Mouse (Mus musculus) kidney, embryonic 14.5 days (tissue): Measurements from ENCODE around the gene Mmp25. TPM values are rescaled to one million over a fixed set of nuclear protein-coding genes. Genes with fewer than 3 reads are reported as not detected.

Source experiments
- ATAC-seq: fragments of 200-750 bp; cut with Nextera tagmentation; 2 replicates; pipeline ENCODE4 v1.8.0; 2017; ENCODE audit warnings: moderate number of reproducible peaks, mild to moderate bottlenecking, moderate TSS enrichment, moderate library complexity; ENCODE audit not compliant: low FRiP score, low TSS enrichment
- H3K27ac ChIP-seq: fragments of 300-500 bp; sonication (generic); 2 replicates; pipeline ENCODE4 v1.5.1; 2014; ENCODE audit warnings: low read depth, mild to moderate bottlenecking, low read length, moderate library complexity, mixed read lengths
- H3K27me3 ChIP-seq: fragments of 300-500 bp; sonication (generic); 2 replicates; pipeline ENCODE4 v1.6.1; 2014; ENCODE audit warnings: mild to moderate bottlenecking, low read length; ENCODE audit not compliant: control insufficient read depth, insufficient read depth
- H3K36me3 ChIP-seq: fragments of 300-500 bp; sonication (generic); 2 replicates; pipeline ENCODE4 v1.6.1; 2014; ENCODE audit warnings: low read length, mixed read lengths; ENCODE audit not compliant: control insufficient read depth, insufficient read depth
- H3K4me1 ChIP-seq: fragments of 300-500 bp; sonication (generic); 2 replicates; pipeline ENCODE4 v1.6.1; 2014; ENCODE audit warnings: low read length, mixed read lengths; ENCODE audit not compliant: control insufficient read depth, insufficient read depth
- H3K4me2 ChIP-seq: fragments of 300-500 bp; sonication (generic); replicated peaks from 2 replicates; pipeline ENCODE4 v1.6.1; 2014; ENCODE audit warnings: low read depth, mild to moderate bottlenecking, low read length
- H3K4me3 ChIP-seq: fragments of 300-500 bp; sonication (generic); 2 replicates; pipeline ENCODE4 v1.5.1; 2014; ENCODE audit warnings: mild to moderate bottlenecking, low read length
- H3K9ac ChIP-seq: fragments of 300-500 bp; sonication (generic); 2 replicates; pipeline ENCODE4 v1.6.1; 2014; ENCODE audit warnings: low read depth, mild to moderate bottlenecking, low read length, moderate library complexity
- H3K9me3 ChIP-seq: fragments of 300-500 bp; sonication (generic); 2 replicates; pipeline ENCODE4 v1.6.1; 2016; ENCODE audit warnings: low read length; ENCODE audit not compliant: control insufficient read depth
- WGBS: fragments of 180-500 bp; shearing (Covaris S2); extraction: QIAGEN DNeasy Blood & Tissue Kit; methylation state at CpG from one replicate; pipeline ENCODE4 v1.1.7; 2014; 5-methylcytosine and 5-hydroxymethylcytosine counted together
- polyA plus RNA-seq: library from polyadenylated mRNA; unstranded; fragments of >200 nt; fragmentation: Nextera tagmentation; extraction: Ambion mirVana; gene quantifications from 2 replicates; pipeline ENCODE4 v1.2.1, GENCODE M21; 2014

The Mmp25 gene
- polyA plus RNA-seq, 1 experiment from 2014 or later, result 1.3 TPM

GRCm38 (mm10) chr17:23654410-23654809 is 9.3 kb upstream of the Mmp25 start:
- Histone ChIP-seq H3K9ac (no peak overlapping the region), H3K36me3 (no peaks in the 10 kb centered on the region), H3K4me3 (no peak overlapping the region), H3K27me3 (no peaks in the 10 kb centered on the region), H3K4me2 (no peak overlapping the region), H3K4me1 (no peaks in the 10 kb centered on the region), H3K27ac (no peak overlapping the region), H3K9me3 (no peaks in the 10 kb centered on the region)
- WGBS, result 79% methylated on average over 2 of the region's 2 CpGs
- ATAC-seq, result no peak

- no peak overlapping the region for H3K4me2 ChIP-seq
- ATAC-seq, result no peak
Observed at GRCm38 (mm10) chr17:23654001-23654400, 8.9 kb upstream of the Mmp25 start.

GRCm38 (mm10) chr17:23653324-23653723 is 8.2 kb upstream of the Mmp25 start:
- Histone ChIP-seq H3K9me3 (no peaks in the 10 kb centered on the region), H3K4me3 (no peak overlapping the region), H3K4me2 (no peak overlapping the region), H3K4me1 (no peaks in the 10 kb centered on the region), H3K27me3 (no peaks in the 10 kb centered on the region), H3K36me3 (no peaks in the 10 kb centered on the region), H3K9ac (no peak overlapping the region), H3K27ac (no peak overlapping the region)
- ATAC-seq, result no peak
- WGBS, result 83% methylated on average over 1 of the region's 2 CpGs

More at GRCm38 (mm10) chr17:23654001-23654400, 8.9 kb upstream of the Mmp25 start:
- H3K4me3 ChIP-seq, result no peak overlapping the region
- H3K27me3 ChIP-seq, result no peaks in the 10 kb centered on the region
- no peak overlapping the region for H3K27ac ChIP-seq
- WGBS, result 55% methylated on average over 6 of the region's 6 CpGs
- H3K9me3 ChIP-seq, result no peaks in the 10 kb centered on the region
- H3K4me1 ChIP-seq, result no peaks in the 10 kb centered on the region
- no peaks in the 10 kb centered on the region for H3K36me3 ChIP-seq
- H3K9ac ChIP-seq, result no peak overlapping the region

- Histone ChIP-seq H3K4me2 (no peak overlapping the region), H3K36me3 (no peaks in the 10 kb centered on the region), H3K4me1 (no peaks in the 10 kb centered on the region), H3K27ac (no peak overlapping the region), H3K4me3 (no peak overlapping the region), H3K27me3 (no peaks in the 10 kb centered on the region), H3K9me3 (no peaks in the 10 kb centered on the region), H3K9ac (no peak overlapping the region)
- ATAC-seq, result no peak
- WGBS, result 80% methylated on average over 6 of the region's 6 CpGs
Observed at GRCm38 (mm10) chr17:23651363-23651762, 6.3 kb upstream of the Mmp25 start.

GRCm38 (mm10) chr17:23645894-23646293 is 817 bp upstream of the Mmp25 start:
- WGBS, result 38% methylated on average over 10 of the region's 10 CpGs

GRCm38 (mm10) chr17:23631241-23631640 is 13.8 kb downstream of the Mmp25 start:
- H3K4me1 ChIP-seq, result no peaks in the 10 kb centered on the region
- ATAC-seq, result 0 out of 2 replicates have a peak, but pooled peaks have one; percentile 13
- no peaks in the 10 kb centered on the region for H3K36me3 ChIP-seq
- no peaks in the 10 kb centered on the region for H3K9me3 ChIP-seq
- no peaks in the 10 kb centered on the region for H3K27me3 ChIP-seq
- 82% methylated on average over 8 of the region's 8 CpGs for WGBS
- no peak overlapping the region for H3K4me3 ChIP-seq
- H3K9ac ChIP-seq, result no peak overlapping the region
- H3K4me2 ChIP-seq, result no peak overlapping the region
- H3K27ac ChIP-seq, result no peak overlapping the region

More at GRCm38 (mm10) chr17:23645894-23646293, 817 bp upstream of the Mmp25 start:
- Histone ChIP-seq H3K4me1 (no peaks in the 10 kb centered on the region), H3K27me3 (peaks cover 3% of the 10 kb centered on the region; the same call in 1 of the 2 replicates), H3K9ac (no peak overlapping the region), H3K4me2 (no peak overlapping the region), H3K9me3 (0 out of 2 replicates have a peak, but pooled peaks cover 2% of the 10 kb centered on the region), H3K4me3 (no peak overlapping the region), H3K27ac (no peak overlapping the region), H3K36me3 (no peaks in the 10 kb centered on the region)
- ATAC-seq, result no peak

GRCm38 (mm10) chr17:23630195-23631020 is 14.7 kb downstream of the Mmp25 start:
- Histone ChIP-seq H3K4me2 (peak overlapping the region; percentile 40), H3K4me1 (no peaks in the 10 kb centered on the region), H3K9me3 (no peaks in the 10 kb centered on the region), H3K27ac (no peak overlapping the region), H3K4me3 (0 out of 2 replicates have a peak overlapping the region, but pooled peaks have one; percentile 8), H3K36me3 (no peaks in the 10 kb centered on the region), H3K9ac (peak overlapping the region; percentile 25; the same call in 1 of the 2 replicates), H3K27me3 (no peaks in the 10 kb centered on the region)
- 15% methylated on average over 22 of the region's 22 CpGs for WGBS
- peak; percentile 80 for ATAC-seq

GRCm38 (mm10) chr17:23627813-23628212 is 17.3 kb downstream of the Mmp25 start:
- Histone ChIP-seq H3K4me2 (no peak overlapping the region), H3K9me3 (no peaks in the 10 kb centered on the region), H3K27ac (no peak overlapping the region), H3K9ac (no peak overlapping the region), H3K4me1 (no peaks in the 10 kb centered on the region), H3K27me3 (no peaks in the 10 kb centered on the region), H3K4me3 (no peak overlapping the region), H3K36me3 (no peaks in the 10 kb centered on the region)
- no peak for ATAC-seq
- WGBS, result 42% methylated on average over 7 of the region's 7 CpGs

- no peak overlapping the region for H3K4me3 ChIP-seq
- no peaks in the 10 kb centered on the region for H3K27me3 ChIP-seq
- no peak overlapping the region for H3K4me2 ChIP-seq
- H3K4me1 ChIP-seq, result no peaks in the 10 kb centered on the region
- ATAC-seq, result no peak
- no peak overlapping the region for H3K9ac ChIP-seq
- H3K27ac ChIP-seq, result no peak overlapping the region
- WGBS, result 79% methylated on average over 7 of the region's 7 CpGs
- no peaks in the 10 kb centered on the region for H3K36me3 ChIP-seq
- no peaks in the 10 kb centered on the region for H3K9me3 ChIP-seq
Observed at GRCm38 (mm10) chr17:23620351-23620750, 24.7 kb downstream of the Mmp25 start.
